Mouse (Mus musculus) heart, embryonic 14.5 days (tissue): ENCODE results near the gene Hoxb3. TPM values are rescaled to one million over a fixed set of nuclear protein-coding genes. Genes with fewer than 3 reads are reported as not detected.

Source experiments
- ATAC-seq: fragments of 200-750 bp; cut with Nextera tagmentation; 2 replicates; pipeline ENCODE4 v1.8.0; 2017; ENCODE audit warnings: low read depth, moderate TSS enrichment; ENCODE audit not compliant: insufficient number of reproducible peaks, insufficient read depth, low FRiP score
- H3K27ac ChIP-seq, 2 experiments: fragments of 200-500 bp in 1 of 2; fragments of 300-500 bp in 1 of 2; sonication (generic) in 1 of 2; replicated peaks in 1 of 2; 2 replicates each; pipeline ENCODE4 v1.5.1; 2012 to 2014; ENCODE audit warnings: low read depth in 2 of 2, low read length in 2 of 2, control low read depth in 1 of 2, mild to moderate bottlenecking in 1 of 2, mixed read lengths in 1 of 2; ENCODE audit not compliant: control insufficient read depth in 1 of 2, insufficient read depth in 1 of 2
- H3K27me3 ChIP-seq: fragments of 300-500 bp; sonication (generic); 2 replicates; pipeline ENCODE4 v1.6.1; 2014; ENCODE audit warnings: mild to moderate bottlenecking, low read length, control low read depth; ENCODE audit not compliant: control insufficient read depth, insufficient read depth
- H3K36me3 ChIP-seq: fragments of 300-500 bp; sonication (generic); 2 replicates; pipeline ENCODE4 v1.6.1; 2014; ENCODE audit warnings: mild to moderate bottlenecking, control low read depth, low read length, mixed read lengths; ENCODE audit not compliant: control insufficient read depth, insufficient read depth
- H3K4me1 ChIP-seq, 2 experiments: fragments of 200-500 bp in 1 of 2; fragments of 300-500 bp in 1 of 2; sonication (generic) in 1 of 2; 2 replicates each; pipeline ENCODE4 v1.6.1; 2012 to 2014; ENCODE audit warnings: low read length in 2 of 2, control low read depth in 1 of 2, mixed read lengths in 1 of 2; ENCODE audit not compliant: control insufficient read depth in 2 of 2, insufficient read depth in 2 of 2
- H3K4me2 ChIP-seq: fragments of 300-500 bp; sonication (generic); 2 replicates; pipeline ENCODE4 v1.6.1; 2014; ENCODE audit warnings: mild to moderate bottlenecking, low read length
- H3K4me3 ChIP-seq, 2 experiments: fragments of 200-500 bp in 1 of 2; fragments of 300-500 bp in 1 of 2; sonication (generic) in 1 of 2; 2 replicates each; pipeline ENCODE4 v1.5.1; 2012 to 2014; ENCODE audit warnings: low read length in 2 of 2, mild to moderate bottlenecking in 2 of 2, control low read depth in 1 of 2, low read depth in 1 of 2, moderate library complexity in 1 of 2; ENCODE audit not compliant: control insufficient read depth in 1 of 2, insufficient read depth in 1 of 2
- H3K9ac ChIP-seq: fragments of 300-500 bp; sonication (generic); 2 replicates; pipeline ENCODE4 v1.6.1; 2014; ENCODE audit warnings: mild to moderate bottlenecking, low read length
- H3K9me3 ChIP-seq: fragments of 300-500 bp; sonication (generic); 2 replicates; pipeline ENCODE4 v1.6.1; 2016; ENCODE audit warnings: low read length, control low read depth; ENCODE audit not compliant: control insufficient read depth
- WGBS: fragments of 180-500 bp; shearing (Covaris S2); extraction: QIAGEN DNeasy Blood & Tissue Kit; methylation state at CpG from one replicate; pipeline ENCODE4 v1.1.7; 2014; 5-methylcytosine and 5-hydroxymethylcytosine counted together
- polyA plus RNA-seq: library from polyadenylated mRNA; unstranded; fragments of >200 nt; fragmentation: Nextera tagmentation; extraction: Ambion mirVana; gene quantifications from 2 replicates; pipeline ENCODE4 v1.2.1, GENCODE M21; 2014

Hoxb3 gene
- polyA plus RNA-seq, 1 experiment from 2014 or later, result 0.31 TPM

DNA sequence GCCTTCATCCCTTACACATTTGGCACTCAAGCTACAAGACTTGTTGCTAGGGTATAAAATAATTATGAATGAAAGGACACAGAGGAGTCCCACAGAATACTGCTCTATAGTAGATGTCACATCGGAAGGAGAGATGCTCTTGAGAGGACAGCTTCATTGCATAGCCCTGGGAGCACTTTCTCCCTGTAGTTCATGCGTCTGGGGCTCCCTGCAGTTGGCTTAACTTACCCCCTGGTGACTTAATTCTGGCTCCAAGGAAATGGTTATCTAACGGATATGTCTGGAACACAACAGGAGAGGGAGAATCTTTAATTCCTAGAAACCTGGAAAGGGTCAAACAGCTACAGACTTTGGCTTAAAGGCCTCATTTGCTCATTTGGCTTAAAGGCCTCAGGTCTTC, 48.6 kb downstream of the Hoxb3 start:
- no peak overlapping the region for H3K4me2 ChIP-seq
- H3K36me3 ChIP-seq, result no peaks in the 10 kb centered on the region
- H3K4me1 ChIP-seq, result no peaks in the 10 kb centered on the region
- no peak overlapping the region for H3K27ac ChIP-seq
- no peaks in the 10 kb centered on the region for H3K9me3 ChIP-seq
- no peak overlapping the region for H3K9ac ChIP-seq
- no peak overlapping the region for H3K4me3 ChIP-seq
- peaks cover 98% of the 10 kb centered on the region for H3K27me3 ChIP-seq
- WGBS, result 35% methylated on average over 3 of the region's 3 CpGs
- no peak for ATAC-seq

DNA sequence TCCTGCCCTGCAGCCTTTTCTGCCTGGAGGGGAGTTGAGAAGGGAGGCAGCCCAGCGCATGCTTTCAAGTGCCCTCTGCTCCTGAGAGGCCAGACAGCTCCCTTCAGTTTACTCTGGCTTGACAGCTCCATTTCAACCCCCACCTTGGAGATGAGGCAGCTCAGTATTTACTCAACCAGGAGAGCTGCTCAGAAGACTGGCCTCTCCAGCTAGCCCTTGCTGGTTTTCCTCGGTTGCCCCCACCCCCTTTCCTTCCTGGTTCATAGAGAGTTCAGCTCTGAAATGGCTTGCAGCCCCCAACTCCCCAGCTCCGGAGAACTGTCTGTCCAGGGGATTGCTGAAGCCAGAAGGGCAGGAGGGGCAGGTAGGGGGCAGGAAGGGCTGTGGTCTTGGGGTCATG, 49.4 kb downstream of the Hoxb3 start:
- H3K4me1 ChIP-seq, result no peaks in the 10 kb centered on the region
- no peak overlapping the region for H3K4me2 ChIP-seq
- ATAC-seq, result no peak
- no peaks in the 10 kb centered on the region for H3K36me3 ChIP-seq
- no peak overlapping the region for H3K9ac ChIP-seq
- no peak overlapping the region for H3K4me3 ChIP-seq
- no peak overlapping the region for H3K27ac ChIP-seq
- WGBS, result 14% methylated on average over 3 of the region's 3 CpGs
- no peaks in the 10 kb centered on the region for H3K9me3 ChIP-seq
- peaks cover 98% of the 10 kb centered on the region for H3K27me3 ChIP-seq

- Histone ChIP-seq H3K27ac (no peak overlapping the region), H3K9me3 (no peaks in the 10 kb centered on the region), H3K4me3 (no peak overlapping the region), H3K4me2 (no peak overlapping the region), H3K27me3 (peaks cover 85% of the 10 kb centered on the region), H3K9ac (no peak overlapping the region), H3K4me1 (no peaks in the 10 kb centered on the region), H3K36me3 (no peaks in the 10 kb centered on the region)
- WGBS, result 20% methylated on average over 7 of the region's 7 CpGs
- ATAC-seq, result no peak
These were observed 51.7 kb downstream of the Hoxb3 start for GRCm38 (mm10) chr11:96374810-96375209.

GRCm38 (mm10) chr11:96383381-96383780, 60.3 kb downstream of the Hoxb3 start:
- Histone ChIP-seq H3K9ac (no peak overlapping the region), H3K27ac (no peak overlapping the region), H3K36me3 (no peaks in the 10 kb centered on the region), H3K4me2 (no peak overlapping the region), H3K4me3 (no peak overlapping the region), H3K27me3 (peaks cover 66% of the 10 kb centered on the region), H3K4me1 (no peaks in the 10 kb centered on the region; a peak in 1 of 4 replicates), H3K9me3 (no peaks in the 10 kb centered on the region)
- ATAC-seq, result no peak
- WGBS, result 71% methylated on average over 5 of the region's 5 CpGs

DNA sequence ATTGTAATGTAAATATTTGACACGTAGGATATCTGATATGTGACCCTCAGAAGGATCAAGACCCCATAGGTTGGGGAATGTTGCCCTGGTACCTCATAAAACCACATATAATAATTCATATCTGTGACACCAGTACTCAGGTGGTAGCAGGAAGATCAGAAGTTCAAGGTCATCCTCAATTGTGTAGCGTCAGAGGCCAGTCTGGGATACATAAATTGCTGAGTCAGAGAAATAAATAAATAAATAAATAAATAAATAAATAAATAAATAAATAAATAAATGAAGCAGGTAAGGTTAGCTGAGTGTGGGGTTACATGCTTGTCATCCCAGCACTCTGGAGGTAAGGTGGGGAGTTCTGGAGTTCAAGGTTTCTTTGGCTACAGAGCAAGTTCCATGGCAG, 64.5 kb downstream of the Hoxb3 start:
- ATAC-seq, result no peak
- 82% methylated on average over 2 of the region's 2 CpGs for WGBS
- Histone ChIP-seq H3K27ac (no peak overlapping the region), H3K27me3 (peaks cover 53% of the 10 kb centered on the region), H3K9me3 (no peaks in the 10 kb centered on the region), H3K4me2 (no peak overlapping the region), H3K4me3 (no peak overlapping the region), H3K4me1 (no peaks in the 10 kb centered on the region; a peak in 1 of 4 replicates), H3K36me3 (no peaks in the 10 kb centered on the region), H3K9ac (no peak overlapping the region)

DNA sequence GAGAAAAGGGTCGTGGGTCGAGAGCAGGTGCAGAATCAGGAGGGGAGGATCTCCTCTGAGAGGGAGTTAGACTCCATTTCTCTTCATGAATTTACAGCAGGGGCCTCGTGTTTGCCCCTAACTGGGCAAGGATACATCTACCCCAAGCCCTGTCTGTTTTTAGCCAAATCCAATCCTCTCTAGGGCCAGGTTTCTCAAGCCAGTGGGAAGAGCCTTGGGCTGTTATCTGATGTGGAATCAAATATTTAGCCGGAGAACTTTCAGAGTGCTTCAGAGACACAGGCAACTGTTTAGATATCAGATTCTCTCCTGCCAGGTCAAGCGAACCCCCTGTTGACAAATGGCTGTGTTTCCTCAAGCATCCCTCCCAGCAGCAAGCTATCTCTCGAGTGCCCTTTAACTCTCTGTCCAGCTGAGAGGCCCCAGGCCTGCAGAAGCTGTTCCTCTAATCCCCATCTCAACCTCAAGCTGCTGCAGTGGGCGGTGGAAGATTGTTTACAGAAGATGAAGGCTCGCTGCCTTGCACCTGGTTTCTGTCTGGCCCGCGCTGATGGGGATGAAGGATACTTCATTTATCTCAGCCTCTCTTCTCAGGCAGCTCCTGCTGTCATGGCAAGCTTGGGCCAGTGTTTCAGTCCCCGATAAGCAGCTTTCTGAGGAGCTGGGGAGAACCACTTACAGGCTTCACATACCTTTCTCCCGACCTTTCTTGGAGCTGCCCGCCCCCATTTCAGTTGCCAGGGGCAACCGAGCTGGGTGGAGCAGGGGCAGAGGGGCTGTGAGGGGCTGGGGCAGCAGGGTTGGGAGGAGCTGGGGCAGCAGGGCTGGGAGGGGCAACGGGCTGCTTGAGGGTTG, 73.9 kb downstream of the Hoxb3 start:
- H3K9ac ChIP-seq, result no peak overlapping the region
- peaks cover 81% of the 10 kb centered on the region for H3K27me3 ChIP-seq
- no peak for ATAC-seq
- no peaks in the 10 kb centered on the region for H3K36me3 ChIP-seq
- H3K4me3 ChIP-seq, result no peak overlapping the region
- no peaks in the 10 kb centered on the region for H3K9me3 ChIP-seq
- H3K27ac ChIP-seq, result no peak overlapping the region
- WGBS, result 8% methylated on average over 15 of the region's 15 CpGs
- H3K4me1 ChIP-seq, result peaks cover 4 to 22% of the 10 kb centered on the region in 2 experiments
- no peak overlapping the region for H3K4me2 ChIP-seq
